In the genomic region with DNA sequence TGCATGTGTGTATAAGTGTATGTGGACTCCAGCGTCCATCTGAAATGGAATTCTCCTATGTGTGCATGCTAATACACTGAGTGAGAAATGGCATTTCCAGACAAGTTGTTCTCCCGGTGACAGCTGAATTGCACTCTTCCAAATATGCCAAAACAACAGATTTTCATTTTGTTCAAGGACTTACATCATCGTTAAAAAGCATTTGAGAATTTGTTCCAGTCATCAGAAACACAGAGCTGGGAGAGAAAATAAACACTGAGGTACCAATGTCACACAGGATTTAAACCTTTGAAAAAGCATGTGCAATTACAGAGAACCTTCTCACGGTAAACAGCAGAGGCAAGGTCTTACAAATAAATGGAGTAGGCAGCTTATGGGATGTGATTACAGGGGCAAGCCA, we compare ENCODE assay signal across 22 mouse cellular contexts.
DNase-seq lines count a peak whose midpoint lies in the region; ATAC-seq and TF ChIP-seq lines count a peak whose summit lies in the region.
"Had no signal": no experiment of that assay in that cellular context is flagged by ENCODE, and none has a peak within 500 bp of the region (broad histone marks: within the 10 kb centered on the region; RNA-seq: fewer than 3 reads in every experiment).

No protein-coding gene starts in this region.

- no peak for TF ChIP-seq CTCF in cerebellum, adult 2 months (IDR thresholded peaks at IDR 0.05; ENCODE audit: borderline replicate concordance, insufficient read depth, low read depth, low read length)

- no peaks in the 10 kb centered on the region for H3K9me3 ChIP-seq in midbrain, embryonic 13.5 days
- H3K9me3 ChIP-seq in midbrain, embryonic 16.5 days (replicated peaks; ENCODE audit: control insufficient read depth, low read length, poor library complexity, severe bottlenecking) = no peaks in the 10 kb centered on the region
- no peaks in the 10 kb centered on the region for H3K9me3 ChIP-seq in liver, embryonic 12.5 days (replicated peaks)
- H3K9me3 ChIP-seq: embryonic facial prominence, embryonic 15.5 days; liver, embryonic 15.5 days; midbrain, embryonic 10.5 days; neural tube, embryonic 13.5 days had no signal

- no peak overlapping the region for H3K4me2 ChIP-seq in midbrain, embryonic 13.5 days (replicated peaks)
- no peak overlapping the region for H3K4me2 ChIP-seq in midbrain, embryonic 16.5 days (ENCODE audit: low read length)
- H3K4me2 ChIP-seq in liver, embryonic 12.5 days = no peak overlapping the region
- H3K4me2 ChIP-seq: embryonic facial prominence, embryonic 15.5 days; heart, embryonic 11.5 days; liver, embryonic 15.5 days; neural tube, embryonic 13.5 days had no signal

- no peaks in the 10 kb centered on the region for H3K36me3 ChIP-seq in midbrain, embryonic 13.5 days
- no peaks in the 10 kb centered on the region for H3K36me3 ChIP-seq in midbrain, embryonic 16.5 days (ENCODE audit: control insufficient read depth, insufficient read depth, low read length)
- no peaks in the 10 kb centered on the region for H3K36me3 ChIP-seq in liver, embryonic 12.5 days
- H3K36me3 ChIP-seq: embryonic facial prominence, embryonic 15.5 days; liver, embryonic 15.5 days; midbrain, embryonic 10.5 days; neural tube, embryonic 13.5 days had no signal

- H3K4me1 ChIP-seq in cerebellum, adult 2 months (ENCODE audit: control insufficient read depth, insufficient read depth, low read length) = peaks cover 3% of the 10 kb centered on the region; the same call in 1 of the 2 replicates
- H3K4me1 ChIP-seq in midbrain, embryonic 13.5 days (replicated peaks) = peaks cover 8% of the 10 kb centered on the region; the same call in 1 of the 2 replicates
- no peaks in the 10 kb centered on the region; the same call in 1 of the 2 replicates for H3K4me1 ChIP-seq in midbrain, embryonic 16.5 days (ENCODE audit: control insufficient read depth, insufficient read depth, low read length)
- no peaks in the 10 kb centered on the region for H3K4me1 ChIP-seq in liver, embryonic 12.5 days
- H3K4me1 ChIP-seq: embryonic facial prominence, embryonic 15.5 days; liver, embryonic 15.5 days; midbrain, embryonic 10.5 days had no signal

- no peak for TF ChIP-seq POLR2A in cerebellum, adult 2 months (IDR thresholded peaks at IDR 0.05; ENCODE audit: borderline replicate concordance, insufficient read depth, low read length)

- peak in 1 of 2 experiments; percentile 54 for DNase-seq in cerebellum, adult 2 months
- no peak for DNase-seq in cerebellum, adult 11-12 months
- DNase-seq in frontal cortex, adult 2 months (ENCODE audit: extremely low spot score in 1 of 2, low spot score in 1 of 2) = no peak
- peak; percentile 42 for DNase-seq in telencephalon, adult 2 months (ENCODE audit: low read depth, low spot score)
- DNase-seq: adrenal gland, adult 8-10 months; gastrocnemius, adult 2 months; heart, postnatal 10 days; kidney, adult 18-20 months; kidney, postnatal 14 days; thymus, postnatal 36 days had no signal

- H3K9ac ChIP-seq in midbrain, embryonic 13.5 days (replicated peaks) = no peak overlapping the region
- no peak overlapping the region for H3K9ac ChIP-seq in midbrain, embryonic 16.5 days (ENCODE audit: low read depth, low read length)
- no peak overlapping the region for H3K9ac ChIP-seq in liver, embryonic 12.5 days
- H3K9ac ChIP-seq: embryonic facial prominence, embryonic 15.5 days; liver, embryonic 15.5 days; neural tube, embryonic 13.5 days had no signal

- WGBS in cerebellum, adult 2 months = 10% methylated on average over 4 of the region's 4 CpGs
- WGBS in midbrain, embryonic 13.5 days = 61% methylated on average over 4 of the region's 4 CpGs
- WGBS in midbrain, embryonic 16.5 days = 50% methylated on average over 4 of the region's 4 CpGs
- WGBS in liver, embryonic 12.5 days (ENCODE audit: insufficient replicate concordance) = 66% methylated on average over 4 of the region's 4 CpGs

- peak; percentile 64 for ATAC-seq in frontal cortex, adult (ENCODE audit: low TSS enrichment)
- ATAC-seq in midbrain, embryonic 13.5 days = no peak
- ATAC-seq in midbrain, embryonic 16.5 days = no peak
- no peak for ATAC-seq in liver, embryonic 12.5 days
- ATAC-seq: CD4-positive, CD25-positive, alpha-beta regulatory T cell, adult 4 months; Patski had no signal

- no peak overlapping the region for H3K4me3 ChIP-seq in cerebellum, adult 2 months (replicated peaks; ENCODE audit: insufficient read depth, low read depth, low read length)
- H3K4me3 ChIP-seq in midbrain, embryonic 13.5 days (replicated peaks) = no peak overlapping the region
- no peak overlapping the region for H3K4me3 ChIP-seq in midbrain, embryonic 16.5 days (ENCODE audit: low read depth, low read length)
- no peak overlapping the region for H3K4me3 ChIP-seq in liver, embryonic 12.5 days
- H3K4me3 ChIP-seq: embryonic facial prominence, embryonic 15.5 days; gastrocnemius, adult 2 months; liver, embryonic 15.5 days; midbrain, embryonic 10.5 days; neural tube, embryonic 13.5 days had no signal

- no peaks in the 10 kb centered on the region for H3K27me3 ChIP-seq in cerebellum, adult 2 months (ENCODE audit: control insufficient read depth, insufficient read depth, low read length)
- no peaks in the 10 kb centered on the region for H3K27me3 ChIP-seq in midbrain, embryonic 13.5 days
- H3K27me3 ChIP-seq in midbrain, embryonic 16.5 days (ENCODE audit: control insufficient read depth, insufficient read depth, low read depth, low read length) = no peaks in the 10 kb centered on the region
- H3K27me3 ChIP-seq in liver, embryonic 12.5 days (replicated peaks) = no peaks in the 10 kb centered on the region
- H3K27me3 ChIP-seq: embryonic facial prominence, embryonic 15.5 days; liver, embryonic 15.5 days; neural tube, embryonic 13.5 days had no signal

- peak overlapping the region; percentile 67; the same call in 1 of the 2 replicates for H3K27ac ChIP-seq in cerebellum, adult 2 months (ENCODE audit: insufficient read depth, low read length)
- peak overlapping the region; percentile 8; the same call in 1 of the 2 replicates for H3K27ac ChIP-seq in midbrain, embryonic 13.5 days
- H3K27ac ChIP-seq in midbrain, embryonic 16.5 days (ENCODE audit: low read length) = no peak overlapping the region
- H3K27ac ChIP-seq in liver, embryonic 12.5 days = no peak overlapping the region
- H3K27ac ChIP-seq: embryonic facial prominence, embryonic 15.5 days; gastrocnemius, adult 2 months; liver, embryonic 15.5 days; macrophage; midbrain, embryonic 10.5 days; neural tube, embryonic 13.5 days had no signal

Comparison
In these comparisons a context has a peak if more than half of its experiments do, and no peak if none do; other contexts are left out.
1. H3K27ac ChIP-seq: peak in cerebellum, adult 2 months (single experiment) and midbrain, embryonic 13.5 days (single experiment); none in midbrain, embryonic 16.5 days (single experiment) and liver, embryonic 12.5 days (single experiment).